Mouse (Mus musculus) heart, embryonic 14.5 days (tissue): ENCODE measurements around the gene Hbq1b. TPM values are rescaled to one million over a fixed set of nuclear protein-coding genes. Genes with fewer than 3 reads are reported as not detected.
"Not testable (repeated sequence)": the region's sequence is repeated elsewhere in the genome, so short reads cannot be mapped to it uniquely, and the experiment has no call there.

Source experiments
- ATAC-seq: fragments of 200-750 bp; cut with Nextera tagmentation; 2 replicates; pipeline ENCODE4 v1.8.0; 2017; ENCODE audit warnings: low read depth, moderate TSS enrichment; ENCODE audit not compliant: insufficient number of reproducible peaks, insufficient read depth, low FRiP score
- H3K27ac ChIP-seq, 2 experiments: fragments of 200-500 bp in 1 of 2; fragments of 300-500 bp in 1 of 2; sonication (generic) in 1 of 2; replicated peaks in 1 of 2; 2 replicates each; pipeline ENCODE4 v1.5.1; 2012 to 2014; ENCODE audit warnings: low read depth in 2 of 2, low read length in 2 of 2, control low read depth in 1 of 2, mild to moderate bottlenecking in 1 of 2, mixed read lengths in 1 of 2; ENCODE audit not compliant: control insufficient read depth in 1 of 2, insufficient read depth in 1 of 2
- H3K27me3 ChIP-seq: fragments of 300-500 bp; sonication (generic); 2 replicates; pipeline ENCODE4 v1.6.1; 2014; ENCODE audit warnings: mild to moderate bottlenecking, low read length, control low read depth; ENCODE audit not compliant: control insufficient read depth, insufficient read depth
- H3K36me3 ChIP-seq: fragments of 300-500 bp; sonication (generic); 2 replicates; pipeline ENCODE4 v1.6.1; 2014; ENCODE audit warnings: mild to moderate bottlenecking, control low read depth, low read length, mixed read lengths; ENCODE audit not compliant: control insufficient read depth, insufficient read depth
- H3K4me1 ChIP-seq, 2 experiments: fragments of 200-500 bp in 1 of 2; fragments of 300-500 bp in 1 of 2; sonication (generic) in 1 of 2; 2 replicates each; pipeline ENCODE4 v1.6.1; 2012 to 2014; ENCODE audit warnings: low read length in 2 of 2, control low read depth in 1 of 2, mixed read lengths in 1 of 2; ENCODE audit not compliant: control insufficient read depth in 2 of 2, insufficient read depth in 2 of 2
- H3K4me2 ChIP-seq: fragments of 300-500 bp; sonication (generic); 2 replicates; pipeline ENCODE4 v1.6.1; 2014; ENCODE audit warnings: mild to moderate bottlenecking, low read length
- H3K4me3 ChIP-seq, 2 experiments: fragments of 200-500 bp in 1 of 2; fragments of 300-500 bp in 1 of 2; sonication (generic) in 1 of 2; 2 replicates each; pipeline ENCODE4 v1.5.1; 2012 to 2014; ENCODE audit warnings: low read length in 2 of 2, mild to moderate bottlenecking in 2 of 2, control low read depth in 1 of 2, low read depth in 1 of 2, moderate library complexity in 1 of 2; ENCODE audit not compliant: control insufficient read depth in 1 of 2, insufficient read depth in 1 of 2
- H3K9ac ChIP-seq: fragments of 300-500 bp; sonication (generic); 2 replicates; pipeline ENCODE4 v1.6.1; 2014; ENCODE audit warnings: mild to moderate bottlenecking, low read length
- H3K9me3 ChIP-seq: fragments of 300-500 bp; sonication (generic); 2 replicates; pipeline ENCODE4 v1.6.1; 2016; ENCODE audit warnings: low read length, control low read depth; ENCODE audit not compliant: control insufficient read depth
- whole genome bisulfite sequencing: fragments of 180-500 bp; shearing (Covaris S2); extraction: QIAGEN DNeasy Blood & Tissue Kit; methylation state at CpG from one replicate; pipeline ENCODE4 v1.1.7; 2014; 5-methylcytosine and 5-hydroxymethylcytosine counted together
- polyA plus RNA-seq: library from polyadenylated mRNA; unstranded; fragments of >200 nt; fragmentation: Nextera tagmentation; extraction: Ambion mirVana; gene quantifications from 2 replicates; pipeline ENCODE4 v1.2.1, GENCODE M21; 2014

Gene Hbq1b
- polyA plus RNA-seq: 1.5 and 2.1 TPM in 2 replicates

DNA sequence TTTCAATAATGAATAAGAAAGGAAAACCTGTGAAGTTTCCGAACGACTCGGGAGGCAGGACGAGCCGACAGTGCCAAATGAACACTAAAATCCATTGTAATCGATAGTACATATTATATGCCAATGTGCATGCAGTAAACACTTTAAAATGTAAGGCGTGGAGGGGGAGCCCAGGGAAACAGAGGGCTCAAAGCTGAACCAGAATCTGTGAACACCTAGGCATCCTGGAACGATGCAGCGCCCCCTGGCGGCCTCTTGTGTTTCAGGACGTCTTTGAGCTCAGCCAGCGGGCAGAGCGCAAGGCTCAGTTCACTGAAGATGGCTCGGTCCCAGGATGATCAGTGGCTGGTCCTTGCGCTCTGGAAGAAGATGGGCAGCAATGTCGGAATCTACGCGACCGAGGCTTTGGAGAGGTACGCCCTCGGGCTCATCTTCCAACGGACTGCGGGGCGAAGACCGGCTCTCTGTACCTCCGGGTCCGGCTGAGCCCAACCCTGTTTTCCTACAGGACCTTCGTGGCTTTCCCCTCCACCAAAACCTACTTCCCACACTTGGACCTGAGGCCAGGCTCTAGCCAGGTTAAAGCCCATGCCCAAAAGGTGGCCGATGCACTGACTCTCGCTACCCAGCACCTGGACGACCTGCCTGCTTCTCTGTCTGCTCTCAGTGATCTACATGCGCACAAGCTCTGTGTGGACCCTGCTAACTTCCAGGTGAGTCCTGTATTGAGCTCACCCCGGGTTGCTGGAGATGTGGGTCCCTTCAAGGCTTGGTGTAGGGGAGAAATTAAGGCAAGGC is at the start of gene Hbq1b:
Gene Hbq1b, plus strand, starts transcription at position 271 of the 798 bp plus-strand sequence.
- peak within 1 kb of the TSS; percentile 50 for H3K4me2 ChIP-seq
- not testable (repeated sequence) for H3K9ac ChIP-seq, ATAC-seq, H3K9me3 ChIP-seq, H3K4me1 ChIP-seq, H3K36me3 ChIP-seq, H3K27ac ChIP-seq
- H3K27me3 ChIP-seq: peaks cover 18% of the 10 kb centered on the region
- 19% methylated on average over 30 of the region's 33 CpGs for WGBS
- H3K4me3 ChIP-seq: peak within 1 kb of the TSS in 1 of 2 experiments; percentile 25; a peak in 3 of 4 replicates

DNA sequence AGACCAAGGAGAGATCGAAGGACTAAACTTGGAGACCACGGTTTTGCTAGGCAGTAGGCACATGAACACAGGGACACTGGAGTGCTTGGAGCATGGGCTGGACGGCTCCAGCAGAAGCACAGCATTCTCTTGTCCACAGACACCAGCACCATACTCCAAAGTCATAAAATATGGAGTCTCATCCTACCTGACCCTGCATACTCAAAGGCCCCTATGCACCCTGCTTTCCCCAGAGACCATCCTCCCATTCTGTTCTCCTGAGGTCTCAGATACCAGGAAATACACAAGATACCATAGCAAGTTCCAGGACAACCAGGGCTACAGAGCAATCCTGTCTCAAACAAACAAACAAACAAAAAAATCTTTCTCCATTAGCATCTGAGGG is 49.4 kb upstream of the Hbq1b start:
- whole genome bisulfite sequencing: 76% methylated on average over 3 of the region's 3 CpGs
- no peak overlapping the region for H3K9ac ChIP-seq
- no peaks in the 10 kb centered on the region for H3K27me3 ChIP-seq
- H3K4me2 ChIP-seq: no peak overlapping the region
- no peaks in the 10 kb centered on the region for H3K9me3 ChIP-seq
- H3K36me3 ChIP-seq: peaks cover 73% of the 10 kb centered on the region
- H3K4me3 ChIP-seq: no peak overlapping the region
- peaks cover 5 to 17% of the 10 kb centered on the region in 2 experiments; a peak in 3 of 4 replicates for H3K4me1 ChIP-seq
- H3K27ac ChIP-seq: no peak overlapping the region
- no peak for ATAC-seq

DNA sequence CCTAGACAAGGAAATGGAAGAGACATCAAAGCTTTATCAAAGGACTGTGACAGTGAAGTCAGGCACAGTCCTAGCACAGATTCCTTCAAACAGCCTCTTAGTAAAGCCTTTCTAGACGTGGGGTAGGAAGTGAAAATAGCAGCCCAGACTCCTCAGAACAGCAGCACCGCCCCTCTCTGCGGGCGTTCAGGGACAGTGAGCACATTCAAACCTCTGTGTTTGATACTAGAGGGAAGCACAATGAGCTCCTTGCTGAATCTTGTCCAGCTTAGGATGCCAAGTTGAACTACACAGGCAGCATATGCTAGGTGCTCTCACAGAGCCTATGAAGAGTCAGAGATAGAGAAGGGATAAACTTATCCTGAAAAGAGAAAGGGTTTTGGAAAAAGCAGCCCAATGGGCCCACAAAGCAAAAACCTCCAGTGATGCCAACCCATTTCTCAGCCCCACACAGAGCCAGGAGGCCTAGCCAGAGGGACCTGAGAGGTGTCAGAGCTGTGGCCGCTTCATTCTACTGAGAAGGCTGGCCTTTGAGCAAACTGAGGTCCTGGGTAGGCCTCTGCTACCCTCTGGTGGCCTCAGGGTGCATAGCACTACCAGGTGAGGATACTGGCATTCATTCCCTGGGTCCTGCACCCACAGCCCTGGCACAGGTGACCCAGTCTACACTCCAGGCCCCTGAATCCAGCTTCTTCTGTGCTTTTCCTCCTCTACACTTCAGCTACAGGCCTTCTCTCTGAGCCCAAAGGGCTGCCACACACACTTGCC is 48.5 kb upstream of the Hbq1b start:
- H3K4me3 ChIP-seq: no peak overlapping the region
- H3K27me3 ChIP-seq: no peaks in the 10 kb centered on the region
- no peak overlapping the region for H3K27ac ChIP-seq
- ATAC-seq: peak; percentile 51
- H3K9me3 ChIP-seq: no peaks in the 10 kb centered on the region
- H3K4me2 ChIP-seq: no peak overlapping the region
- 71% methylated on average over 5 of the region's 5 CpGs for WGBS
- H3K4me1 ChIP-seq: peaks cover 5 to 18% of the 10 kb centered on the region in 2 experiments; a peak in 3 of 4 replicates
- peaks cover 66% of the 10 kb centered on the region for H3K36me3 ChIP-seq
- H3K9ac ChIP-seq: no peak overlapping the region

DNA sequence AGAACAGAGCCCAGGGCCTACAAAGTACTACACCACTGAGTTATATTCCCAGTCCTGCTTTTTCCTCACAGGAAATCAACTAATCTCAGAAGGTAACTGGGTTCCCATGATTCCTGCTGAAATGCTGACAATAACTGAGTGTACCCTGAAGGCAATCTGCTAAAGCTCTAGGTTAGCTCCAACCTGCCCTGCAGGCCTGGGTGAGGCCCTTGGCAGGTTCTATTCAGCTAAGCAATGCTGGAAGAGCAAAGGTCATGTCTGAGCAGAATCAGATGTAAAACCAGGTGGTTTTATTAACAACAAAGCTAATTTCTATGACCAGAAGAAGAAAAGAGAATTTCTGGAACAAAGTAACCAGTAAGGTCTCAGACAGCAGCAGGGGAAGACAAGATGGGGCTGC is 45.4 kb upstream of the Hbq1b start:
- no peak overlapping the region for H3K27ac ChIP-seq
- H3K36me3 ChIP-seq: peaks cover 71% of the 10 kb centered on the region
- no peaks in the 10 kb centered on the region for H3K9me3 ChIP-seq
- H3K4me2 ChIP-seq: no peak overlapping the region
- ATAC-seq: no peak
- no peaks in the 10 kb centered on the region for H3K27me3 ChIP-seq
- H3K4me3 ChIP-seq: no peak overlapping the region
- no peak overlapping the region for H3K9ac ChIP-seq
- peaks cover 6 to 14% of the 10 kb centered on the region in 2 experiments for H3K4me1 ChIP-seq

DNA sequence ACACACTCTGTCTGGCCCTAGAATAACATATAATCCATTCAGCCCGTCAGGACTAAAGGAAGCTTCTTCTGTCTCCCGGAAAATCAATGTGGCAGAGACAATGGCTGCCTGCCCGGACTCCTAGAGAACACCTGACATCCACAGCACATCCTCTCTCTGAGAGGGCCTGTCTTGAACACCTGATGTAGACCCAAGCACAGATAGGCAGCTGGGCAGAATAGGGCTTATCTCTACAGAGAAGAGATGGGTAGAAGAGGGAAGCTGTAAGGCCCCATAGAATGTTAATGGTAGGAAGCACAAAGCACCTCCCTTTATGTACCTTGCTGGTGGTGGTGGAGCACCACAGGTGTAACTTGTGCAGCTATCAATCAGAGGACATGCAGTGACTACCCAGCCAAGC is 44.6 kb upstream of the Hbq1b start:
- Histone ChIP-seq H3K9me3 (no peaks in the 10 kb centered on the region), H3K4me2 (no peak overlapping the region), H3K27me3 (no peaks in the 10 kb centered on the region), H3K27ac (no peak overlapping the region), H3K4me1 (peaks cover 6 to 14% of the 10 kb centered on the region in 2 experiments; a peak in 3 of 4 replicates), H3K4me3 (no peak overlapping the region), H3K36me3 (peaks cover 75% of the 10 kb centered on the region), H3K9ac (no peak overlapping the region)
- WGBS: 86% methylated on average over 3 of the region's 3 CpGs
- no peak for ATAC-seq

DNA sequence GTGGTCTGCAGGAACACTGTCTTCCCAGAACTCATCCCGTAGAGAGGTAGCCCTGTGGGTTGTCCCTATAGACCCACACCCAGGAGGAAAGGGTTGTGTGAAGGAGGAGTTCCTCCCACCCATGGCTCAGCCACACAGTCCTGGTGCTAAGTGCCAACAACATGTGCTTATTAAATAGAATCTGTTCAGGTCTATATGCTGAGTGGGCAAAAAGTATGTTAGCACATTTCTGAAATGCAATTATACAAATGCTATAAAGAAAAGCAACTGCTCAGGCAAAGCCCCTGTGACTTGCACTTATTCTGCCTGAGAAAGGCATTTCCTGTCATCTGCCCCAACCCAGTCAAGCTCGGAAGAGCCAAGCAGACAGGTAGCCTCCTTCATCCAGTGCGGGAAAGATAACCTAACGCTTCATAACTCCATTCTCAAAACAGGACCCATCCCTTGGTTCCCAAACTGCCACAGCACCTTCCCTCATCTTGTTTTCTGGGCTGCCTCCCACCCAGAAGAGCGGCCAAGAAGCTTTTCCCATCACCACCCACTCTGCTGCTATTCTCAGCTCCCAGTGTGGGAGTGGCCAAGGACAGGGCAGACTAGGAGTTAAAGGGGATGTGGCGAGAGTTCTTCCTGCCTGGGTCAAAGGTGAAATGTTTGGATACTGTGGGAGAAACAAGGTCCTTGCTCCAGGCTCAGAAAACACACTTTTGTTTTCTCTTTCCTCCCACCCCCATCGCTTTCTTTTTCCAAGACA is 43.4 kb upstream of the Hbq1b start:
- no peak for ATAC-seq
- H3K9me3 ChIP-seq: no peaks in the 10 kb centered on the region
- WGBS: 54% methylated on average over 7 of the region's 7 CpGs
- no peak overlapping the region for H3K4me3 ChIP-seq
- peaks cover 6 to 11% of the 10 kb centered on the region in 2 experiments; a peak in 3 of 4 replicates for H3K4me1 ChIP-seq
- H3K27me3 ChIP-seq: no peaks in the 10 kb centered on the region
- H3K27ac ChIP-seq: peak overlapping the region in 1 of 2 experiments; percentile 14; a peak in 1 of 4 replicates
- H3K4me2 ChIP-seq: no peak overlapping the region
- H3K9ac ChIP-seq: no peak overlapping the region
- peaks cover 73% of the 10 kb centered on the region for H3K36me3 ChIP-seq

DNA sequence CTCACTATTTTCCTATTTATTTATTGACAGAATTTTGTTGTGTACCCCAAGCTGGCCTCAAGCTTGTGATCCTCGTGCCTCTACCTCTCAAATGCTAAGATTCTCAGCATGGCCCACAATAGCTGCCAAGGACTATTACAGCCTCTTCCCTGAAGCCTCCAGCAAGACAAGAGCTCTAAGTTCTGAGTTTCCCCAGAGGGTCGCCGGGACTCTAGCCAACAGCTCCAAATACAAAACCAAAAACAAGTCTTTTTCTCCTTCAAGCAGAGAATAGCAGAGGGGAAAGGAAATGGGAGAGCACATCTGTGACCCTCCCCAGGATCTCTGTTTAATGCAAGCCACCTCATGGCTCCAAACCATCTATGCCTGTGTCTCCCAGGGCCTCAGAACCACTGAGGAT is 42.7 kb upstream of the Hbq1b start:
- no peak overlapping the region for H3K9ac ChIP-seq
- H3K36me3 ChIP-seq: peaks cover 73% of the 10 kb centered on the region
- no peak for ATAC-seq

More for the DNA sequence above, 42.7 kb upstream of the Hbq1b start:
- WGBS: 74% methylated on average over 3 of the region's 3 CpGs
- H3K4me3 ChIP-seq: no peak overlapping the region
- no peaks in the 10 kb centered on the region for H3K9me3 ChIP-seq
- H3K27ac ChIP-seq: no peak overlapping the region; a peak in 1 of 4 replicates
- H3K27me3 ChIP-seq: no peaks in the 10 kb centered on the region
- peaks cover 6 to 11% of the 10 kb centered on the region in 2 experiments; a peak in 3 of 4 replicates for H3K4me1 ChIP-seq
- no peak overlapping the region for H3K4me2 ChIP-seq
